Mouse (Mus musculus) liver, embryonic 14.5 days (tissue): ENCODE data around the gene Lclat1. TPM values are rescaled to one million over a fixed set of nuclear protein-coding genes. Genes with fewer than 3 reads are reported as not detected.

ENCODE experiments used
- ATAC-seq: fragments of 200-750 bp; cut with Nextera tagmentation; 2 replicates; pipeline ENCODE4 v1.8.0; 2017; ENCODE audit warnings: moderate number of reproducible peaks, mild to moderate bottlenecking, moderate library complexity; ENCODE audit not compliant: insufficient read depth
- DNase-seq, 3 experiments: peaks; one replicate each; pipeline ENCODE4 v3.0.0-alpha.2; 2012 to 2013; ENCODE audit warnings: low read depth in 3 of 3, low spot score in 3 of 3
- H3K27ac ChIP-seq: fragments of 300-500 bp; sonication (generic); 2 replicates; pipeline ENCODE4 v1.5.1; 2014; ENCODE audit warnings: moderate library complexity, mild to moderate bottlenecking, control low read depth, inconsistent platforms
- H3K27me3 ChIP-seq: fragments of 300-500 bp; sonication (generic); 2 replicates; pipeline ENCODE4 v1.6.1; 2014; ENCODE audit warnings: mild to moderate bottlenecking, low read length, moderate library complexity; ENCODE audit not compliant: control insufficient read depth, insufficient read depth
- H3K36me3 ChIP-seq: fragments of 300-500 bp; sonication (generic); replicated peaks from 2 replicates; pipeline ENCODE4 v1.6.1; 2014; ENCODE audit warnings: low read depth; ENCODE audit not compliant: control insufficient read depth, insufficient read depth
- H3K4me1 ChIP-seq, 2 experiments: fragments of 200-500 bp in 1 of 2; fragments of 300-500 bp in 1 of 2; sonication (generic) in 1 of 2; replicated peaks; 2 replicates each; pipeline ENCODE4 v1.6.1; 2012 to 2014; ENCODE audit warnings: antibody characterized with exemption in 1 of 2, inconsistent platforms in 1 of 2, low read length in 1 of 2; ENCODE audit not compliant: control insufficient read depth in 2 of 2, insufficient read depth in 2 of 2
- H3K4me2 ChIP-seq: fragments of 300-500 bp; sonication (generic); 2 replicates; pipeline ENCODE4 v1.6.1; 2014; ENCODE audit warnings: low read depth, mild to moderate bottlenecking, control low read depth, moderate library complexity
- H3K4me3 ChIP-seq, 2 experiments: fragments of 200-500 bp in 1 of 2; fragments of 300-500 bp in 1 of 2; sonication (generic) in 1 of 2; 2 replicates each; pipeline ENCODE4 v1.5.1; 2012 to 2014; ENCODE audit warnings: low read depth in 2 of 2, low read length in 2 of 2, mild to moderate bottlenecking in 2 of 2, control low read depth in 1 of 2, inconsistent platforms in 1 of 2, moderate library complexity in 1 of 2; ENCODE audit not compliant: insufficient read depth in 1 of 2
- H3K9ac ChIP-seq: fragments of 300-500 bp; sonication (generic); replicated peaks from 2 replicates; pipeline ENCODE4 v1.6.1; 2014; ENCODE audit warnings: mild to moderate bottlenecking, control low read depth, moderate library complexity
- H3K9me3 ChIP-seq: fragments of 300-500 bp; sonication (generic); 2 replicates; pipeline ENCODE4 v1.6.1; 2016; ENCODE audit warnings: low read length, mixed read lengths; ENCODE audit not compliant: control insufficient read depth
- CTCF ChIP-seq: IDR thresholded peaks from 2 replicates; pipeline ENCODE4 v1.5.1; 2016; ENCODE audit warnings: antibody characterized with exemption, low read depth, control low read depth
- EP300 ChIP-seq: IDR thresholded peaks from 2 replicates; pipeline ENCODE4 v1.6.1; 2016; ENCODE audit warnings: antibody characterized with exemption, low read depth
- WGBS: fragments of 180-500 bp; shearing (Covaris S2); extraction: QIAGEN DNeasy Blood & Tissue Kit; methylation state at CpG from one replicate; pipeline ENCODE4 v1.1.7; 2014; ENCODE audit not compliant: insufficient replicate concordance; 5-methylcytosine and 5-hydroxymethylcytosine counted together
- polyA plus RNA-seq, 2 experiments: library from polyadenylated mRNA; depleted of rRNA in 1 of 2; stranded (reverse) in 1 of 2; unstranded in 1 of 2; fragments of >200 nt; fragmentation: Nextera tagmentation in 1 of 2; extraction: Ambion mirVana in 1 of 2; gene quantifications; 2 replicates each; pipeline versions ENCODE4 v1.2.1 to v1.2.3; 2012 to 2014

The Lclat1 gene
- polyA plus RNA-seq, 2 experiments = 1.8 to 4.5 TPM

- DNase-seq (no peak), ATAC-seq (no peak)
- Histone ChIP-seq H3K4me1 (no peaks in the 10 kb centered on the region), H3K9me3 (no peaks in the 10 kb centered on the region), H3K4me3 (no peak overlapping the region), H3K9ac (no peak overlapping the region), H3K27me3 (no peaks in the 10 kb centered on the region), H3K27ac (no peak overlapping the region), H3K36me3 (no peaks in the 10 kb centered on the region), H3K4me2 (no peak overlapping the region)
- whole genome bisulfite sequencing = 40% methylated on average over 1 of the region's 1 CpGs
- TF ChIP-seq CTCF = no peak
- TF ChIP-seq EP300 = no peak
Measured at GRCm38 (mm10) chr17:73200380-73200779, 92.6 kb downstream of the Lclat1 start.

- DNase-seq (no peak), ATAC-seq (no peak)
- 76% methylated on average over 15 of the region's 15 CpGs for WGBS
- H3K9ac ChIP-seq = no peak overlapping the region
- no peaks in the 10 kb centered on the region for H3K4me1 ChIP-seq
- no peaks in the 10 kb centered on the region for H3K9me3 ChIP-seq
- no peak overlapping the region for H3K4me3 ChIP-seq
- H3K36me3 ChIP-seq = no peaks in the 10 kb centered on the region
- TF ChIP-seq EP300 = no peak
- no peak overlapping the region for H3K4me2 ChIP-seq
- H3K27me3 ChIP-seq = no peaks in the 10 kb centered on the region
- H3K27ac ChIP-seq = no peak overlapping the region
Measured at GRCm38 (mm10) chr17:73203642-73204332, 96.0 kb downstream of the Lclat1 start.

- DNase-seq (no peak), ATAC-seq (no peak)
- no peaks in the 10 kb centered on the region for H3K27me3 ChIP-seq
- H3K4me1 ChIP-seq = no peaks in the 10 kb centered on the region
- no peaks in the 10 kb centered on the region for H3K36me3 ChIP-seq
- no peak for TF ChIP-seq EP300
- TF ChIP-seq CTCF = no peak
- WGBS = 66% methylated on average over 5 of the region's 5 CpGs
- no peaks in the 10 kb centered on the region for H3K9me3 ChIP-seq
- no peak overlapping the region for H3K27ac ChIP-seq
- no peak overlapping the region for H3K4me2 ChIP-seq
- no peak overlapping the region for H3K4me3 ChIP-seq
- no peak overlapping the region for H3K9ac ChIP-seq
Measured at GRCm38 (mm10) chr17:73210960-73211531, 103.3 kb downstream of the Lclat1 start.

- Histone ChIP-seq H3K4me2 (no peak overlapping the region), H3K4me1 (no peaks in the 10 kb centered on the region), H3K9ac (no peak overlapping the region), H3K4me3 (no peak overlapping the region), H3K27ac (no peak overlapping the region), H3K27me3 (no peaks in the 10 kb centered on the region), H3K9me3 (no peaks in the 10 kb centered on the region), H3K36me3 (no peaks in the 10 kb centered on the region)
- WGBS = 68% methylated on average over 3 of the region's 3 CpGs
- TF ChIP-seq CTCF = no peak
- ATAC-seq = no peak
- DNase-seq = no peak
Measured at GRCm38 (mm10) chr17:73212754-73213153, 105.0 kb downstream of the Lclat1 start.

- H3K4me2 ChIP-seq = no peak overlapping the region
- WGBS = 26% methylated on average over 1 of the region's 1 CpGs
- no peaks in the 10 kb centered on the region for H3K9me3 ChIP-seq
- no peak overlapping the region for H3K27ac ChIP-seq
- no peak for DNase-seq
- no peak for ATAC-seq
- no peak overlapping the region for H3K4me3 ChIP-seq
- no peaks in the 10 kb centered on the region for H3K36me3 ChIP-seq
- TF ChIP-seq EP300 = no peak
- TF ChIP-seq CTCF = no peak
- H3K4me1 ChIP-seq = no peaks in the 10 kb centered on the region
- H3K27me3 ChIP-seq = no peaks in the 10 kb centered on the region
- H3K9ac ChIP-seq = no peak overlapping the region
Measured at GRCm38 (mm10) chr17:73213187-73213586, 105.4 kb downstream of the Lclat1 start.
